Mouse (Mus musculus) liver, embryonic 14.5 days (tissue): ENCODE measurements around the gene Dis3l2. TPM values are rescaled to one million over a fixed set of nuclear protein-coding genes. Genes with fewer than 3 reads are reported as not detected.

Experiments
- ATAC-seq: fragments of 200-750 bp; cut with Nextera tagmentation; 2 replicates; pipeline ENCODE4 v1.8.0; 2017; ENCODE audit warnings: moderate number of reproducible peaks, mild to moderate bottlenecking, moderate library complexity; ENCODE audit not compliant: insufficient read depth
- DNase-seq, 3 experiments: peaks; one replicate each; pipeline ENCODE4 v3.0.0-alpha.2; 2012 to 2013; ENCODE audit warnings: low read depth in 3 of 3, low spot score in 3 of 3
- H3K27ac ChIP-seq: fragments of 300-500 bp; sonication (generic); 2 replicates; pipeline ENCODE4 v1.5.1; 2014; ENCODE audit warnings: moderate library complexity, mild to moderate bottlenecking, control low read depth, inconsistent platforms
- H3K27me3 ChIP-seq: fragments of 300-500 bp; sonication (generic); 2 replicates; pipeline ENCODE4 v1.6.1; 2014; ENCODE audit warnings: mild to moderate bottlenecking, low read length, moderate library complexity; ENCODE audit not compliant: control insufficient read depth, insufficient read depth
- H3K36me3 ChIP-seq: fragments of 300-500 bp; sonication (generic); replicated peaks from 2 replicates; pipeline ENCODE4 v1.6.1; 2014; ENCODE audit warnings: low read depth; ENCODE audit not compliant: control insufficient read depth, insufficient read depth
- H3K4me1 ChIP-seq, 2 experiments: fragments of 200-500 bp in 1 of 2; fragments of 300-500 bp in 1 of 2; sonication (generic) in 1 of 2; replicated peaks; 2 replicates each; pipeline ENCODE4 v1.6.1; 2012 to 2014; ENCODE audit warnings: antibody characterized with exemption in 1 of 2, inconsistent platforms in 1 of 2, low read length in 1 of 2; ENCODE audit not compliant: control insufficient read depth in 2 of 2, insufficient read depth in 2 of 2
- H3K4me2 ChIP-seq: fragments of 300-500 bp; sonication (generic); 2 replicates; pipeline ENCODE4 v1.6.1; 2014; ENCODE audit warnings: low read depth, mild to moderate bottlenecking, control low read depth, moderate library complexity
- H3K4me3 ChIP-seq, 2 experiments: fragments of 200-500 bp in 1 of 2; fragments of 300-500 bp in 1 of 2; sonication (generic) in 1 of 2; 2 replicates each; pipeline ENCODE4 v1.5.1; 2012 to 2014; ENCODE audit warnings: low read depth in 2 of 2, low read length in 2 of 2, mild to moderate bottlenecking in 2 of 2, control low read depth in 1 of 2, inconsistent platforms in 1 of 2, moderate library complexity in 1 of 2; ENCODE audit not compliant: insufficient read depth in 1 of 2
- H3K9ac ChIP-seq: fragments of 300-500 bp; sonication (generic); replicated peaks from 2 replicates; pipeline ENCODE4 v1.6.1; 2014; ENCODE audit warnings: mild to moderate bottlenecking, control low read depth, moderate library complexity
- H3K9me3 ChIP-seq: fragments of 300-500 bp; sonication (generic); 2 replicates; pipeline ENCODE4 v1.6.1; 2016; ENCODE audit warnings: low read length, mixed read lengths; ENCODE audit not compliant: control insufficient read depth
- CTCF ChIP-seq: IDR thresholded peaks from 2 replicates; pipeline ENCODE4 v1.5.1; 2016; ENCODE audit warnings: antibody characterized with exemption, low read depth, control low read depth
- EP300 ChIP-seq: IDR thresholded peaks from 2 replicates; pipeline ENCODE4 v1.6.1; 2016; ENCODE audit warnings: antibody characterized with exemption, low read depth
- WGBS: fragments of 180-500 bp; shearing (Covaris S2); extraction: QIAGEN DNeasy Blood & Tissue Kit; methylation state at CpG from one replicate; pipeline ENCODE4 v1.1.7; 2014; ENCODE audit not compliant: insufficient replicate concordance; 5-methylcytosine and 5-hydroxymethylcytosine counted together
- polyA plus RNA-seq, 2 experiments: library from polyadenylated mRNA; depleted of rRNA in 1 of 2; stranded (reverse) in 1 of 2; unstranded in 1 of 2; fragments of >200 nt; fragmentation: Nextera tagmentation in 1 of 2; extraction: Ambion mirVana in 1 of 2; gene quantifications; 2 replicates each; pipeline versions ENCODE4 v1.2.1 to v1.2.3; 2012 to 2014

Gene Dis3l2
- polyA plus RNA-seq, 2 experiments, result 6.0 to 7.1 TPM

- no peak for ATAC-seq
Observed at GRCm38 (mm10) chr1:86834351-86834987, 130.9 kb downstream of the Dis3l2 start.

DNA sequence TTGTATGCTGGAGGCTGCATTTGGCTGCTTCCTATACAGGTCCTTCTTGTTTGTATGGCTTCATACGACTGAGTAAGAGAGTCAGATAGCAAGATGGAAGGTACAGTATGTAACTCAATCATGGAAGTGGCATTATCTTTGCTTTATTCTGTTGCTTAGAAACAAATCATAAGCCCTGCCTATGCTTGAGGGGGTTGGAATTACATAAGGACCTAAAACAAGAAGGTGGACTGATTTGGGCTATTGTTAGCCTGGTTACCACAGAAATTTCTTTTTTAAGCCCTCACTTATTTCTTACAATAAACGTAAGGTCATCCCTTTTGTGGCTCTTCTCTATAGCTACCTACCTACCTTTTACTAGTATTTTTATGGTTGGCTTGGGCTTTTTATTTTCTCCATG lies 131.4 kb downstream of the Dis3l2 start:
- DNase-seq (no peak), ATAC-seq (no peak)
- Histone ChIP-seq H3K27me3 (no peaks in the 10 kb centered on the region), H3K4me3 (no peak overlapping the region), H3K4me1 (no peaks in the 10 kb centered on the region), H3K9me3 (no peaks in the 10 kb centered on the region), H3K27ac (no peak overlapping the region), H3K36me3 (no peaks in the 10 kb centered on the region), H3K4me2 (no peak overlapping the region), H3K9ac (no peak overlapping the region)
- TF ChIP-seq EP300, result no peak
- TF ChIP-seq CTCF, result no peak
- WGBS, result 59% methylated on average over 2 of the region's 2 CpGs

More at GRCm38 (mm10) chr1:86834351-86834987, 130.9 kb downstream of the Dis3l2 start:
- WGBS, result 59% methylated on average over 2 of the region's 2 CpGs
- no peak for DNase-seq
- no peaks in the 10 kb centered on the region for H3K9me3 ChIP-seq
- no peak overlapping the region for H3K27ac ChIP-seq
- no peaks in the 10 kb centered on the region for H3K4me1 ChIP-seq
- no peaks in the 10 kb centered on the region for H3K27me3 ChIP-seq
- H3K4me2 ChIP-seq, result no peak overlapping the region
- no peak overlapping the region for H3K4me3 ChIP-seq
- H3K36me3 ChIP-seq, result no peaks in the 10 kb centered on the region
- TF ChIP-seq EP300 (no peak), CTCF (no peak)
- no peak overlapping the region for H3K9ac ChIP-seq

DNA sequence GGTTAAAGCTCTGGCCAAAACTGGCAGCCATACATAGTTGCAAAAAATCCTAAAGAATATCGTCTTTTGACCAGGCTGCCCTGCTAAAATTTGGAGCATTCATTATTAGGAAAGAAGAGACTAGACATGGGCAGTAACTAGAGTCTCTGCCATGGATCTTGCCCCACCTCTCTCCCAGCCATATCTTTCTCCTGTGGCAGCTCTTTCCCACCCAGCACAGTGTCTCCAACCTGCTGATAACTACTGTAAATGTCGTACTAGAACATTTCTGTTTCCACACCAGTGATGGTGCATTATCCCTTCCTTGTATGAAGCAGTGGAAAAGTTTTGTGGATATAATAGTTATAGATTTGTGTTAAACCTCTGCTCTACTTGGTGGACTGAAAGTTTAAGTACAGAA lies 147.1 kb downstream of the Dis3l2 start:
- no peaks in the 10 kb centered on the region for H3K9me3 ChIP-seq
- no peak overlapping the region for H3K9ac ChIP-seq
- no peak for ATAC-seq
- DNase-seq, result peak in 1 of 3 experiments; percentile 2
- H3K4me1 ChIP-seq, result peaks cover 0 to 2% of the 10 kb centered on the region in 2 experiments; a peak in 2 of 4 replicates
- no peaks in the 10 kb centered on the region for H3K27me3 ChIP-seq
- H3K4me3 ChIP-seq, result no peak overlapping the region
- WGBS, result 45% methylated on average over 2 of the region's 2 CpGs
- no peak overlapping the region for H3K4me2 ChIP-seq
- TF ChIP-seq EP300 (no peak), CTCF (no peak)
- H3K36me3 ChIP-seq, result 0 out of 2 replicates have a peak, but pooled peaks cover 2% of the 10 kb centered on the region
- no peak overlapping the region for H3K27ac ChIP-seq

DNA sequence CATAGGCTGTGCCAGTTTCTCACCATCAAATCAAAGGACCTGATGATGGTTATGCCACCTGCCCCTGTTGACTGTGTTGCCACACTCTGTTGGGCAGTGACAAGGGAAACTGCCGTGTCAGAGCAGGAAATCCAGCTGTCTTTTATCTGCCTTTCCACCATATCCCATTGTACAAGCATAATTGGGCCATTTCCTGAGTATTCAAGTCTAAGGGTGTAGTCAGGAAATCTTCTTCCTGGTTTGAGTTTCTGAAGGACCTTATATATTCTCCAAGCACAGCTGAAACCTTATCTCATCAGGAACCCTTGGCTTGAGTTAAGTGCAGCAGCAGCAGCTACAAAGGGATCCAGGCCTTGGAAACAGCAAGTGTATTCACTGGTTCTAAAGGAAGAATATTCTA lies 155.3 kb downstream of the Dis3l2 start:
- no peaks in the 10 kb centered on the region for H3K27me3 ChIP-seq
- H3K4me1 ChIP-seq, result no peaks in the 10 kb centered on the region
- TF ChIP-seq CTCF (no peak), EP300 (no peak)
- no peaks in the 10 kb centered on the region for H3K9me3 ChIP-seq
- H3K27ac ChIP-seq, result no peak overlapping the region
- ATAC-seq, result no peak
- H3K4me2 ChIP-seq, result no peak overlapping the region
- H3K9ac ChIP-seq, result no peak overlapping the region
- H3K36me3 ChIP-seq, result 0 out of 2 replicates have a peak, but pooled peaks cover 2% of the 10 kb centered on the region
- no peak for DNase-seq
- 24% methylated on average over 1 of the region's 1 CpGs for WGBS
- H3K4me3 ChIP-seq, result no peak overlapping the region

- DNase-seq (no peak), ATAC-seq (no peak)
- H3K27me3 ChIP-seq, result no peaks in the 10 kb centered on the region
- H3K4me1 ChIP-seq, result no peaks in the 10 kb centered on the region
- H3K4me3 ChIP-seq, result no peak overlapping the region
- H3K36me3 ChIP-seq, result 0 out of 2 replicates have a peak, but pooled peaks cover 2% of the 10 kb centered on the region
- WGBS, result 28% methylated on average over 1 of the region's 1 CpGs
- no peaks in the 10 kb centered on the region for H3K9me3 ChIP-seq
- no peak overlapping the region for H3K9ac ChIP-seq
- H3K27ac ChIP-seq, result no peak overlapping the region
- no peak overlapping the region for H3K4me2 ChIP-seq
- TF ChIP-seq CTCF, result no peak
- no peak for TF ChIP-seq EP300
Observed at GRCm38 (mm10) chr1:86859371-86859770, 155.8 kb downstream of the Dis3l2 start.
